Mouse (Mus musculus) ES-E14 (cell line): ENCODE results near the gene Ndfip2. TPM values are rescaled to one million over a fixed set of nuclear protein-coding genes. Genes with fewer than 3 reads are reported as not detected.

Experiments
- DNase-seq: peaks from one replicate; pipeline ENCODE4 v3.0.0-alpha.2; 2013; ENCODE audit warnings: low read depth, low spot score
- H3K27ac ChIP-seq: 2 replicates; pipeline ENCODE4 v1.5.1; 2012; ENCODE audit warnings: low read depth, mild to moderate bottlenecking, low read length, moderate library complexity, mixed read lengths; ENCODE audit not compliant: poor library complexity, insufficient read depth, severe bottlenecking
- H3K36me3 ChIP-seq: 2 replicates; pipeline ENCODE4 v1.6.1; 2012; ENCODE audit warnings: mild to moderate bottlenecking, low read length, moderate library complexity, mixed read lengths; ENCODE audit not compliant: control insufficient read depth, poor library complexity, insufficient read depth, severe bottlenecking
- H3K4me1 ChIP-seq, 2 experiments: fragments of 150-350 bp in 1 of 2; sonication (generic) in 1 of 2; 2 replicates each; pipeline ENCODE4 v1.6.1; 2012; ENCODE audit warnings: low read length in 2 of 2, mild to moderate bottlenecking in 1 of 2, mixed read lengths in 1 of 2; ENCODE audit not compliant: control insufficient read depth in 2 of 2, insufficient read depth in 2 of 2, poor library complexity in 1 of 2
- H3K4me3 ChIP-seq, 2 experiments: fragments of 150-350 bp in 1 of 2; sonication (generic) in 1 of 2; 2 replicates each; pipeline ENCODE4 v1.5.1; 2012; ENCODE audit warnings: low read length in 2 of 2, low read depth in 1 of 2, mild to moderate bottlenecking in 1 of 2, mixed read lengths in 1 of 2; ENCODE audit not compliant: insufficient read depth in 1 of 2, poor library complexity in 1 of 2, severe bottlenecking in 1 of 2
- H3K9ac ChIP-seq: 2 replicates; pipeline ENCODE4 v1.6.1; 2012; ENCODE audit warnings: low read depth, mild to moderate bottlenecking, low read length, mixed read lengths; ENCODE audit not compliant: poor library complexity, insufficient read depth, severe bottlenecking
- H3K9me3 ChIP-seq: fragments of 150-350 bp; sonication (generic); 2 replicates; pipeline ENCODE4 v1.6.1; 2012; ENCODE audit warnings: low read depth, mild to moderate bottlenecking, low read length; ENCODE audit not compliant: control insufficient read depth, insufficient read depth
- CHD2 ChIP-seq: IDR thresholded peaks from 2 replicates; pipeline ENCODE4 v1.6.1; 2014; ENCODE audit warnings: mild to moderate bottlenecking, low read depth, low read length, inconsistent platforms
- HCFC1 ChIP-seq: IDR thresholded peaks from 2 replicates; pipeline ENCODE4 v1.6.1; 2012; ENCODE audit warnings: low read length, inconsistent platforms, borderline replicate concordance; ENCODE audit not compliant: insufficient read depth
- MAFK ChIP-seq: IDR thresholded peaks from 2 replicates; pipeline ENCODE4 v1.6.1; 2014; ENCODE audit warnings: mild to moderate bottlenecking, low read depth, low read length, inconsistent platforms; ENCODE audit not compliant: insufficient read depth
- ZC3H11A ChIP-seq: IDR thresholded peaks from 2 replicates; pipeline ENCODE4 v1.6.1; 2012; ENCODE audit warnings: low read depth, mild to moderate bottlenecking, inconsistent platforms, low read length, borderline replicate concordance
- ZNF384 ChIP-seq: IDR thresholded peaks from 2 replicates; pipeline ENCODE4 v1.6.1; 2012; ENCODE audit warnings: low read depth, low read length, inconsistent platforms
- in situ Hi-C, 2 experiments: fragments of 600-800 bp; cut with MboI; formaldehyde crosslinking; loops; one replicate each; pipeline ENCODE4 v1.15.1; 2025; ENCODE audit warnings: low sequenced_read_pairs in 2 of 2, inconsistent platforms in 1 of 2; ENCODE audit not compliant: unreplicated experiment in 2 of 2
- total RNA-seq: library from RNA; depleted of rRNA; stranded (reverse); fragments of 300-350 nt; gene quantifications from 2 replicates; pipeline ENCODE4 v1.2.3, GENCODE M21; 2012

The Ndfip2 gene
- total RNA-seq, 1 experiment: 29.0 TPM

GRCm38 (mm10) chr14:105323448-105323847 lies 65.1 kb downstream of the Ndfip2 start:
- Histone ChIP-seq H3K9ac (no peak overlapping the region), H3K27ac (no peak overlapping the region), H3K9me3 (no peaks in the 10 kb centered on the region), H3K4me1 (peaks cover 0 to 3% of the 10 kb centered on the region in 2 experiments; a peak in 1 of 4 replicates), H3K36me3 (no peaks in the 10 kb centered on the region), H3K4me3 (no peak overlapping the region)
- no peak for DNase-seq
- TF ChIP-seq HCFC1: no peak
- TF ChIP-seq ZNF384: no peak
- TF ChIP-seq MAFK: no peak
- TF ChIP-seq CHD2: no peak
- in situ Hi-C loops: no loop called here

- TF ChIP-seq HCFC1: no peak
- no peak for TF ChIP-seq ZC3H11A
- TF ChIP-seq ZNF384: no peak
- TF ChIP-seq CHD2: no peak
- no peak for TF ChIP-seq MAFK
- no peak overlapping the region for H3K4me3 ChIP-seq
- H3K36me3 ChIP-seq: no peaks in the 10 kb centered on the region
- H3K9ac ChIP-seq: no peak overlapping the region
- no peak for DNase-seq
- no peak overlapping the region for H3K27ac ChIP-seq
- no peaks in the 10 kb centered on the region for H3K9me3 ChIP-seq
- in situ Hi-C loops: no loop called here
- H3K4me1 ChIP-seq: no peaks in the 10 kb centered on the region
Observed at GRCm38 (mm10) chr14:105328397-105329302, 70.3 kb downstream of the Ndfip2 start.

- H3K4me1 ChIP-seq: no peaks in the 10 kb centered on the region
- no peak overlapping the region for H3K9ac ChIP-seq
- no peaks in the 10 kb centered on the region for H3K36me3 ChIP-seq
- in situ Hi-C loops: no loop called here
- H3K9me3 ChIP-seq: no peaks in the 10 kb centered on the region
- no peak overlapping the region for H3K4me3 ChIP-seq
- TF ChIP-seq ZC3H11A (no peak), CHD2 (no peak), MAFK (no peak), HCFC1 (no peak), ZNF384 (no peak)
- no peak overlapping the region for H3K27ac ChIP-seq
- no peak for DNase-seq
Observed at GRCm38 (mm10) chr14:105333475-105334094, 75.2 kb downstream of the Ndfip2 start.

GRCm38 (mm10) chr14:105341765-105342164 lies 83.4 kb downstream of the Ndfip2 start:
- no peak for DNase-seq
- in situ Hi-C loops: no loop called here
- Histone ChIP-seq H3K9ac (no peak overlapping the region), H3K4me3 (no peak overlapping the region), H3K4me1 (no peaks in the 10 kb centered on the region), H3K27ac (no peak overlapping the region), H3K9me3 (no peaks in the 10 kb centered on the region), H3K36me3 (no peaks in the 10 kb centered on the region)
- TF ChIP-seq ZC3H11A (no peak), ZNF384 (no peak), CHD2 (no peak), MAFK (no peak), HCFC1 (no peak)
